Mouse (Mus musculus) CH12.LX (cell line): Measurements from ENCODE around the gene Mrpl20.

Experiments used
- CTCF ChIP-seq, 2 experiments: IDR thresholded peaks in 1 of 2; conservative IDR thresholded peaks in 1 of 2; 2 replicates each; pipeline ENCODE4 v1.5.1; 2011 to 2012; ENCODE audit warnings: low read depth in 2 of 2, low read length in 2 of 2, improper control_type of control experiment in 1 of 2, inconsistent platforms in 1 of 2, mild to moderate bottlenecking in 1 of 2, moderate library complexity in 1 of 2
- ETS1 ChIP-seq: conservative IDR thresholded peaks from 2 replicates; pipeline ENCODE4 v1.6.1; 2012; ENCODE audit warnings: low read depth, mild to moderate bottlenecking, inconsistent platforms, low read length, improper control_type of control experiment, moderate library complexity
- HCFC1 ChIP-seq: IDR thresholded peaks from 2 replicates; pipeline ENCODE4 v1.6.1; 2012; ENCODE audit warnings: low read depth, mild to moderate bottlenecking, inconsistent platforms, low read length, improper control_type of control experiment
- MAFK ChIP-seq: IDR thresholded peaks from 2 replicates; pipeline ENCODE4 v1.6.1; 2011; ENCODE audit warnings: low read length, improper control_type of control experiment; ENCODE audit not compliant: insufficient replicate concordance
- MAZ ChIP-seq: IDR thresholded peaks from 2 replicates; pipeline ENCODE4 v1.6.1; 2012; ENCODE audit warnings: low read depth, mild to moderate bottlenecking, inconsistent platforms, low read length, improper control_type of control experiment, moderate library complexity
- POLR2A ChIP-seq: IDR thresholded peaks from 2 replicates; pipeline ENCODE4 v1.6.1; 2011; ENCODE audit warnings: low read depth, mild to moderate bottlenecking, improper control_type of control experiment, low read length
- POLR2AphosphoS2 ChIP-seq: IDR thresholded peaks from 2 replicates; pipeline ENCODE4 v1.6.1; 2011; ENCODE audit warnings: low read depth, low read length, improper control_type of control experiment
- RCOR1 ChIP-seq: conservative IDR thresholded peaks from 2 replicates; pipeline ENCODE4 v1.6.1; 2012; ENCODE audit warnings: low read depth, mild to moderate bottlenecking, inconsistent platforms, low read length, improper control_type of control experiment
- ZC3H11A ChIP-seq: IDR thresholded peaks from 2 replicates; pipeline ENCODE4 v1.6.1; 2012; ENCODE audit warnings: low read depth, mild to moderate bottlenecking, inconsistent platforms, low read length, improper control_type of control experiment
- ZNF384 ChIP-seq: IDR thresholded peaks from 2 replicates; pipeline ENCODE4 v1.6.1; 2012; ENCODE audit warnings: low read depth, low read length, improper control_type of control experiment, inconsistent platforms

DNA sequence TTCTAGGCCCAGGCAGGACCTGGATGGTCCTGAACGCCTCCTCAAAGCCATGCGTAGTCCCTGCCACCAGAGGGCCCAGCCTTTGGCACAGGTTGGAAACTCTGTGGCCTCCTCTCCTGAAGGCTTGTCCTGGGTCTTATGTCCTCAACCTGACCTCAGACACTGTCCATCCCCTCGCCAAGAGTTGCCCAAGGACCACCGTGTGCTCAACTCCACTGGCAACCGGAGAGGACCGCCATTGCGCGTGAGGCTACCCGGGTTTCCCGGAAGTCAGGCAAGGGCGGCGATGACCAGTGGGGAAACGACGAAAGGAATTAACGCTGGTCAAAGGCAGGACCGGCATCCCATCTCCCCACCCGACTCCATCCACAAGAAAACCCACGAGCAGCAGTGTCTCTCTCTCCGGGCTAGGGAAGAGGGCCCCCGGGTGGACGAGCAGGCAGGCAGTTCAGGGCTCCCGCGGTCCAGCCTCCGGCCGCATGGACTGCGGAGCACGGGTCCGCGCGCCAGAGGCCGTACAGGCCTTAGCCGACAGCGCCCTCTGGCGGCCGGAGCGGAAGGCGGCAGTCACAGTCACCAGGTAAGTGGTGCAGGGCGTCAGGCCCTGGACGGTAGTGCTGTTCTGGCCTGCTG, 32.7 kb upstream of the Mrpl20 start:
- TF ChIP-seq CTCF (conservative IDR thresholded peaks at IDR 0.05 in 1 of 2, IDR thresholded peaks at IDR 0.05 in 1 of 2; ENCODE audit: low read depth in 2 of 2, low read length in 2 of 2) (peak; percentile 31 to 93; a peak in 3 of 4 replicates), POLR2A (peak; percentile 82), HCFC1 (peak; percentile 52), ZC3H11A (no peak), ETS1 (no peak), ZNF384 (no peak), RCOR1 (no peak; the same call in 1 of the 2 replicates), POLR2AphosphoS2 (no peak), MAFK (no peak), MAZ (peak; percentile 67)
